Mouse (Mus musculus) liver, adult 2 months (tissue): ENCODE measurements at regions not wholly inside any gene's neighbourhood (a gene's known extent, or its start where the extent isn't known, plus 50 kb on each side); places are given as distances from the start of the nearest gene placed in this dataset.

ENCODE experiments used
- CTCF ChIP-seq: fragments of 200-500 bp; IDR thresholded peaks from 2 replicates; pipeline ENCODE4 v1.5.1; 2011; ENCODE audit warnings: low read depth, low read length, control low read depth
- POLR2A ChIP-seq: fragments of 200-500 bp; IDR thresholded peaks from 2 replicates; pipeline ENCODE4 v1.6.1; 2011; ENCODE audit warnings: low read length, control low read depth; ENCODE audit not compliant: insufficient read depth; ENCODE audit errors: extremely low read depth

- TF ChIP-seq CTCF (no peak), POLR2A (no peak)
Measured at GRCm38 (mm10) chr1:41935912-41936478, 759.6 kb upstream of the Pou3f3 start.
